Mouse (Mus musculus) stomach, embryonic 15.5 days (tissue): ENCODE data around the gene 4930502E18Rik. TPM values are rescaled to one million over a fixed set of nuclear protein-coding genes. Genes with fewer than 3 reads are reported as not detected.
"Not testable (repeated sequence)": the region's sequence is repeated elsewhere in the genome, so short reads cannot be mapped to it uniquely, and the experiment has no call there.

Source experiments
- ATAC-seq: fragments of 200-750 bp; cut with Nextera tagmentation; 2 replicates; pipeline ENCODE4 v1.8.0; 2017; ENCODE audit warnings: low read depth, moderate number of reproducible peaks, moderate TSS enrichment; ENCODE audit not compliant: insufficient read depth, low FRiP score
- H3K27ac ChIP-seq: fragments of 300-500 bp; sonication (generic); 2 replicates; pipeline ENCODE4 v1.5.1; 2015; ENCODE audit warnings: mild to moderate bottlenecking, inconsistent platforms
- H3K27me3 ChIP-seq: fragments of 300-500 bp; sonication (generic); replicated peaks from 2 replicates; pipeline ENCODE4 v1.6.1; 2015; ENCODE audit warnings: inconsistent platforms
- H3K36me3 ChIP-seq: fragments of 300-500 bp; sonication (generic); 2 replicates; pipeline ENCODE4 v1.6.1; 2015; ENCODE audit warnings: inconsistent platforms
- H3K4me1 ChIP-seq: fragments of 300-500 bp; sonication (generic); 2 replicates; pipeline ENCODE4 v1.6.1; 2015; ENCODE audit warnings: inconsistent platforms
- H3K4me2 ChIP-seq: fragments of 300-500 bp; sonication (generic); 2 replicates; pipeline ENCODE4 v1.6.1; 2015; ENCODE audit warnings: mild to moderate bottlenecking, inconsistent platforms
- H3K4me3 ChIP-seq: fragments of 300-500 bp; sonication (generic); replicated peaks from 2 replicates; pipeline ENCODE4 v1.5.1; 2015; ENCODE audit warnings: inconsistent platforms
- H3K9ac ChIP-seq: fragments of 300-500 bp; sonication (generic); 2 replicates; pipeline ENCODE4 v1.6.1; 2015; ENCODE audit warnings: inconsistent platforms
- H3K9me3 ChIP-seq: fragments of 300-500 bp; sonication (generic); 2 replicates; pipeline ENCODE4 v1.6.1; 2016; ENCODE audit warnings: inconsistent platforms
- WGBS: fragments of 180-500 bp; shearing (Covaris S2); methylation state at CpG from one replicate; pipeline ENCODE4 v1.1.7; 2015; 5-methylcytosine and 5-hydroxymethylcytosine counted together
- polyA plus RNA-seq: library from polyadenylated mRNA; unstranded; fragments of >200 nt; fragmentation: Nextera tagmentation; extraction: Ambion mirVana; gene quantifications from 2 replicates; pipeline ENCODE4 v1.2.1, GENCODE M21; 2015

4930502E18Rik gene
- not detected in 2 replicates for polyA plus RNA-seq

DNA sequence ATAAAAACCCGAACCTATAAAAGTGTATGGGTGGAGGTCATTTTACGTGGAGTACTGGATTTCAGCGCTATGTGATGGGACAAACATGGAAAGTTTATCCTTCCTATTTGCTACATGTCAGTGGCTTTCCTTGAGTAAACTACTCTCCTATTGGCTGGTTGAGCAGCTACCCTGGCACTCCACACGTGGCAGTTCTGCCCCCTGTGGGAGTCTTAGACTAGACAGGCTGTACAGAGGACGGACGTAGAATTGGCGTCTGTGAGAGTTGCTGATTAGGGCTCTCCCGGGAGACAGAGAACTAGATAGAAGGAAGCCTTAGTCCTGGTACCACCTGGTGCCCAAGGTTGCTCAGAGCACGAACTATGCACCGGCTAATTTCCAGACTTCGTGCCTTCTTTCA is at the start of gene 4930502E18Rik:
TSS of gene 4930502E18Rik (plus strand) at position 231 of the 400 bp plus-strand sequence.
- no peaks in the 10 kb centered on the region for H3K27me3 ChIP-seq
- no peak for ATAC-seq
- H3K9ac ChIP-seq = no peak within 1 kb of the TSS
- no peaks in the 10 kb centered on the region for H3K4me1 ChIP-seq
- no peak within 1 kb of the TSS for H3K4me2 ChIP-seq
- no peak within 1 kb of the TSS for H3K4me3 ChIP-seq
- WGBS = 81% methylated on average over 11 of the region's 11 CpGs
- no peaks in the 10 kb centered on the region for H3K36me3 ChIP-seq
- no peak within 1 kb of the TSS for H3K27ac ChIP-seq
- no peaks in the 10 kb centered on the region for H3K9me3 ChIP-seq

- H3K4me1 ChIP-seq, H3K9me3 ChIP-seq, ATAC-seq, H3K27me3 ChIP-seq, H3K36me3 ChIP-seq, H3K4me3 ChIP-seq, H3K4me2 ChIP-seq, H3K9ac ChIP-seq, H3K27ac ChIP-seq: not testable (repeated sequence)
- 36% methylated on average over 2 of the region's 2 CpGs for WGBS
Observed at GRCm38 (mm10) chrX:53676943-53677342, 47.7 kb upstream of the 4930502E18Rik start.

DNA sequence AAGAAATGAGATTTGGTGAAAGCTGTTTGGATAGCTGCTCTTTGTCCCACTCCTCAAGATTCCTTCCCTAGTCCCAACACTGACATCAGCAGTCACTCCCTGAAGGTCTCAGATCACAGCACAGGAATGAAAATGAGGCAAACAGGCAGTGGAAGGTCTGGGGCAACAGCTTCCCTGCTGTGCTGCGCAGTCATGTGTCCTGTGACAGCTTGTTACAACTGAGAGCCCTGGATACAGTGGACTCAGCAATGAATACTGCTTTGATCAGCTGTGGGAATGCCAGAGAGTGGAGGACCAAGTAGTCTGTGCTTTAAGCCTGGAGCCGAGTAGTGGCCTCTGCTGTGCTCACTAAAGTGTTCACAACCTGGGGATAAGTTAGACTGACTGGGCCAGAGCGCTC is 42.0 kb upstream of the 4930502E18Rik start:
- H3K4me3 ChIP-seq, H3K36me3 ChIP-seq, H3K4me2 ChIP-seq, ATAC-seq, H3K9me3 ChIP-seq, H3K27me3 ChIP-seq, H3K9ac ChIP-seq, H3K27ac ChIP-seq, H3K4me1 ChIP-seq: not testable (repeated sequence)
- WGBS = 48% methylated on average over 2 of the region's 3 CpGs

GRCm38 (mm10) chrX:53684676-53685075 is 40.0 kb upstream of the 4930502E18Rik start:
- H3K9ac ChIP-seq, H3K27ac ChIP-seq, ATAC-seq, H3K36me3 ChIP-seq, H3K4me2 ChIP-seq, H3K4me1 ChIP-seq, H3K27me3 ChIP-seq, H3K9me3 ChIP-seq, H3K4me3 ChIP-seq: not testable (repeated sequence)
- WGBS = 71% methylated on average over 2 of the region's 4 CpGs

DNA sequence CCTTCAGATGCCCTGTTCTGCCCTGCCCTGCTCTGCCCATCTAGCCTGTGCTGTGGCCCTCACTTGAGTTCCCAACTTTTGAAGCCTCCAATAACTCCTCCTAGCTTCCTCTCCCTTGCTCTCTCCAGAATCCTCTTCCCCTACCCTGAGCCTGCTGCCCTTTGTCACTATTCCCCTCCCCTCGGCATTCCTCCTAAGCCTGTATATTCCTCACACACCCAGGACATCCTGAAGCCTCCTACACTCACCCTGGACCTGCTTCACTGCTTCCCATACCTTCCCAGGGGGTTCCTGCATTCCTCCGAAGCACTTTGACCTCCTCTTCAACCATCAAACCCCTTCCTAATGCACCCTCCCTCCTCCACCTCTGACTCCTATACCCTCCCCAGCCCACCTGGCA is 32.6 kb upstream of the 4930502E18Rik start:
- H3K36me3 ChIP-seq = no peaks in the 10 kb centered on the region
- no peaks in the 10 kb centered on the region for H3K27me3 ChIP-seq
- 45% methylated on average over 2 of the region's 2 CpGs for WGBS
- no peak overlapping the region for H3K4me3 ChIP-seq
- H3K27ac ChIP-seq = no peak overlapping the region
- H3K9me3 ChIP-seq = no peaks in the 10 kb centered on the region
- no peak for ATAC-seq
- H3K9ac ChIP-seq = no peak overlapping the region
- H3K4me2 ChIP-seq = no peak overlapping the region
- no peaks in the 10 kb centered on the region for H3K4me1 ChIP-seq

DNA sequence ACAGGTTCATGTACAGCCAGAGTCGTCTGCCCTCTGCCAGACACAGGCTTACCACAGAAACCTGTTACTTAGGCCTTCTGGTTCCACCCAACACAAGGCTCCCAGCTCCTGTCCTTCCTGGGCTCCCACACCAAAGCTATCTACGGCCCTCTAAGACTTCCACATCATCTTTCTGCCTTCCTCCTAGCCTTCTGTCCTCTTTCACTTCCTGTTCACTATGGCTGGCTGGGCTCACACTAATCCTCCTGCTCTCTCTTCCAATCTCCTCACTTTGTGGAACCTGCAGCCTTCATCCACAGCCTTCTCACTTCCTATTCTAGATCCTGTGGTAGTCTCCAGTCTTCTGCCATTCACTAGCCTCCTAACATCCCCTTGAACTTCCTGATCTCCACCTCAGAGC is 31.5 kb upstream of the 4930502E18Rik start:
- no peaks in the 10 kb centered on the region for H3K36me3 ChIP-seq
- H3K4me2 ChIP-seq = no peak overlapping the region
- H3K27me3 ChIP-seq = no peaks in the 10 kb centered on the region
- no peak overlapping the region for H3K27ac ChIP-seq
- H3K4me3 ChIP-seq = no peak overlapping the region
- H3K9me3 ChIP-seq = no peaks in the 10 kb centered on the region
- WGBS = 79% methylated on average over 2 of the region's 2 CpGs
- no peak overlapping the region for H3K9ac ChIP-seq
- H3K4me1 ChIP-seq = no peaks in the 10 kb centered on the region
- ATAC-seq = no peak

- H3K4me3 ChIP-seq = no peak overlapping the region
- H3K9ac ChIP-seq = no peak overlapping the region
- H3K27me3 ChIP-seq = no peaks in the 10 kb centered on the region
- no peak for ATAC-seq
- no peaks in the 10 kb centered on the region for H3K36me3 ChIP-seq
- no peak overlapping the region for H3K27ac ChIP-seq
- H3K4me2 ChIP-seq = no peak overlapping the region
- H3K4me1 ChIP-seq = no peaks in the 10 kb centered on the region
- 78% methylated on average over 9 of the region's 9 CpGs for WGBS
- no peaks in the 10 kb centered on the region for H3K9me3 ChIP-seq
Observed at GRCm38 (mm10) chrX:53694008-53694777, 30.4 kb upstream of the 4930502E18Rik start.

DNA sequence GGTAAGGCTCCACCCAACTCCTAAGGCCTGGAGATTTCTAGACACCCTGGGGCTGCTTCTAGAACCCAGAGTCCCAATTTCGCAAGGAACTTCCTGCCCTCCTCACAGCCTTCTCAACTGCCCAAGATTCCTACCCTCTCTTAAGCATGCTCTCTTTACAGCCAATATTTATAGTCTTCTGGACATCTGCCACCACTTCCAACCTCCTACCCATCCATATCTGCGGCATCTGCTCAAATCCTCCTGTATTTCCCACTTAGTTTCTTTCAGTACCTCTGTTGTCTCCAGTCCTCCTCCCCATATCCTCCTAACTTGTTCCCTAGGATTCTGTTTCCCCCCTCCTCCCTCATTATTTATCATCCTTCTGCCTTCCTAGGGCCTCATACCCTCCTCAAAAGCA is 25.4 kb upstream of the 4930502E18Rik start:
- no peak overlapping the region for H3K27ac ChIP-seq
- no peak for ATAC-seq
- H3K27me3 ChIP-seq = no peaks in the 10 kb centered on the region
- no peak overlapping the region for H3K4me3 ChIP-seq
- H3K4me1 ChIP-seq = no peaks in the 10 kb centered on the region
- no peaks in the 10 kb centered on the region for H3K9me3 ChIP-seq
- H3K36me3 ChIP-seq = no peaks in the 10 kb centered on the region
- WGBS = 83% methylated on average over 2 of the region's 2 CpGs
- H3K4me2 ChIP-seq = no peak overlapping the region
- H3K9ac ChIP-seq = no peak overlapping the region

GRCm38 (mm10) chrX:53702673-53703072 is 22.0 kb upstream of the 4930502E18Rik start:
- no peak overlapping the region for H3K27ac ChIP-seq
- 68% methylated on average over 3 of the region's 3 CpGs for WGBS
- no peak for ATAC-seq

DNA sequence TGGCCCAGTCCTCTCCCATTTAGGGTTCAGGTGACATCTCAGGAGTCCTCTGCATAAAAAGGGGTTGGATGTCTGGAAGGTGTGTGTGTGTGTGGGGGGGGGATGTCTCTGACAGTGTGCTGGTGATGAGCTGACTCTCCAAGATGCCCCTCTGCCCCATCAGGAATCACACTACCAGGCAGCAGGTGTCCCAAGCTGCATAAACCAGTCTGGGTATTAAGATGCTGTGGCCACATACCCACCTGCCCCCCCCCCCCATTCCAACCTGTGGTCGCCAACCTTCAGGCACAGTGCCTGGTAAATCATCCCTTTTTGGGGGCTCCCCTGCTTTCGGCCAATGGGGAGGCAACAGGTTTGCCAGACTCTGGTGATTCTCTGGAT is 8.7 kb upstream of the 4930502E18Rik start:
- Histone ChIP-seq H3K4me1 (no peaks in the 10 kb centered on the region), H3K4me2 (peak overlapping the region; percentile 60), H3K27me3 (no peaks in the 10 kb centered on the region), H3K4me3 (peak overlapping the region; percentile 26; the same call in 1 of the 2 replicates), H3K9me3 (no peaks in the 10 kb centered on the region), H3K36me3 (no peaks in the 10 kb centered on the region), H3K9ac (no peak overlapping the region), H3K27ac (no peak overlapping the region)
- ATAC-seq = no peak
- WGBS = 56% methylated on average over 2 of the region's 2 CpGs

More at GRCm38 (mm10) chrX:53702673-53703072, 22.0 kb upstream of the 4930502E18Rik start:
- H3K27me3 ChIP-seq = no peaks in the 10 kb centered on the region
- H3K4me1 ChIP-seq = no peaks in the 10 kb centered on the region
- H3K36me3 ChIP-seq = no peaks in the 10 kb centered on the region
- no peaks in the 10 kb centered on the region for H3K9me3 ChIP-seq
- H3K4me3 ChIP-seq = no peak overlapping the region
- no peak overlapping the region for H3K9ac ChIP-seq
- H3K4me2 ChIP-seq = no peak overlapping the region

GRCm38 (mm10) chrX:53716323-53717182 is 8.1 kb upstream of the 4930502E18Rik start:
- H3K27ac ChIP-seq = no peak overlapping the region
- no peaks in the 10 kb centered on the region for H3K27me3 ChIP-seq
- no peaks in the 10 kb centered on the region for H3K36me3 ChIP-seq
- H3K4me2 ChIP-seq = peak overlapping the region; percentile 60
- no peaks in the 10 kb centered on the region for H3K9me3 ChIP-seq
- H3K9ac ChIP-seq = no peak overlapping the region
- WGBS = 25% methylated on average over 49 of the region's 49 CpGs
- no peaks in the 10 kb centered on the region for H3K4me1 ChIP-seq
- H3K4me3 ChIP-seq = peak overlapping the region; percentile 26
- peak; percentile 53 for ATAC-seq

DNA sequence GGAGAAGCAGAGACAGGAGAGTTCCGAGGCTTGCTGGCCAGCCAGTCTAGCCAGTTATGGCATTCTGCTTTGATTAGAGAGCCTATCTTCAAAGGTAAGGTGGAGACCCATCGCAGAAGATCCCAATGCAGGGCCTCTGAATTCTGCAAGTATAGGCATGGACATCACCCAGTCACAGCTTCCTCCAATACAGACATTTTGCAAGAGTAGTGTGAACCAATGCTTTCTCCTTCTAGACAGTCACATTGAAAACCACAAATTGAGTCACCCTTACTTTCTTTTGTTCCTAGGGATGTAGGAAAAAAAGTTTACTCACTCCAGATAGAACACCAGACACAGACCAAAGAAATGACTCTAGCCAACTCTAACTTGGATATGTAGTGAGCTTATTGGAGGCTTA is 4.3 kb downstream of the 4930502E18Rik start:
- WGBS = 70% methylated on average over 2 of the region's 2 CpGs
- no peak overlapping the region for H3K4me2 ChIP-seq
- no peaks in the 10 kb centered on the region for H3K27me3 ChIP-seq
- no peaks in the 10 kb centered on the region for H3K36me3 ChIP-seq
- no peak overlapping the region for H3K9ac ChIP-seq
- H3K9me3 ChIP-seq = no peaks in the 10 kb centered on the region
- ATAC-seq = no peak
- H3K4me3 ChIP-seq = no peak overlapping the region
- H3K4me1 ChIP-seq = no peaks in the 10 kb centered on the region
- H3K27ac ChIP-seq = no peak overlapping the region
